Comparison of ENCODE assay signal across 31 mouse cellular contexts in genomic region chr2:24910481-24910880, GRCm38 (mm10). TPM values are rescaled to one million over a fixed set of nuclear protein-coding genes. Genes with fewer than 3 reads are reported as not detected.
A peak's percentile ranks its signal among the peaks of the same experiment; 100 is the strongest.
DNase-seq lines count a peak whose midpoint lies in the region; ATAC-seq and TF ChIP-seq lines count a peak whose summit lies in the region.
"Had no signal": no experiment of that assay in that cellular context is flagged by ENCODE, and none has a peak within 500 bp of the region (broad histone marks: within the 10 kb centered on the region; RNA-seq: fewer than 3 reads in every experiment).

No protein-coding gene starts in this region.

- no peak; the same call in 1 of the 2 replicates for ATAC-seq in G1E (ENCODE audit: extremely low read depth, insufficient number of reproducible peaks, low FRiP score, poor library complexity, severe bottlenecking)
- ATAC-seq in granulocyte monocyte progenitor cell, adult 5-6 weeks (replicated peaks; ENCODE audit: poor library complexity, severe bottlenecking) = peak; percentile 97
- ATAC-seq: CD4-positive, CD25-positive, alpha-beta regulatory T cell, adult 4 months; liver, postnatal 0 days had no signal

- no peaks in the 10 kb centered on the region for H3K27me3 ChIP-seq in G1E (ENCODE audit: insufficient read depth, low read length)
- H3K27me3 ChIP-seq in splenic B cell, adult 2 months (ENCODE audit: control insufficient read depth, insufficient read depth, low read length, poor library complexity, severe bottlenecking) = 0 out of 2 replicates have a peak, but pooled peaks cover 2% of the 10 kb centered on the region
- no peaks in the 10 kb centered on the region for H3K27me3 ChIP-seq in hindbrain, embryonic 10.5 days (ENCODE audit: insufficient read depth, poor library complexity, severe bottlenecking)
- H3K27me3 ChIP-seq: embryonic facial prominence, embryonic 13.5 days; forebrain, embryonic 12.5 days; heart, embryonic 13.5 days; hindbrain, embryonic 13.5 days; kidney, embryonic 15.5 days; limb, embryonic 12.5 days; neural tube, embryonic 12.5 days had no signal

- peak; percentile 56 to 67 for DNase-seq in B cell, adult 2 months
- DNase-seq in G1E (ENCODE audit: low spot score) = peak; percentile 14
- peak; percentile 84 for DNase-seq in splenic B cell, adult 2 months (ENCODE audit: low read depth, low spot score)
- no peak for DNase-seq in cerebellum, postnatal 36 days
- DNase-seq in hindbrain, embryonic 10.5 days (ENCODE audit: low spot score) = no peak
- no peak for DNase-seq in gastrocnemius, adult 8-10 months (ENCODE audit: low spot score in 2 of 2)
- DNase-seq: adrenal gland, postnatal 36 days; cerebellum, postnatal 10 days; embryo, embryonic 11 days; gastrocnemius, postnatal 10 days; heart, adult 18-20 months; heart, postnatal 14 days; kidney, adult 11 months; kidney, postnatal 36 days; layer of hippocampus, postnatal 36 days; liver, postnatal 0 days; lung, postnatal 14 days; midbrain, embryonic 14.5 days; retina, postnatal 1 day; right cerebral cortex, postnatal 25 days had no signal

- WGBS in hindbrain, embryonic 10.5 days = 96% methylated on average over 4 of the region's 4 CpGs

- no peak for TF ChIP-seq CTCF in G1E (IDR thresholded peaks at IDR 0.05; ENCODE audit: low read depth, low read length)

- no peak overlapping the region for H3K4me3 ChIP-seq in G1E (ENCODE audit: low read depth, low read length)
- no peak overlapping the region for H3K4me3 ChIP-seq in hindbrain, embryonic 10.5 days
- H3K4me3 ChIP-seq: embryonic facial prominence, embryonic 13.5 days; erythroblast, embryonic 14.5 days; forebrain, embryonic 12.5 days; heart, embryonic 13.5 days; hindbrain, embryonic 13.5 days; kidney, embryonic 15.5 days; limb, embryonic 12.5 days; neural tube, embryonic 12.5 days had no signal

- peaks cover 23% of the 10 kb centered on the region for H3K4me1 ChIP-seq in G1E (ENCODE audit: insufficient read depth, low read depth, low read length)
- peaks cover 16% of the 10 kb centered on the region for H3K4me1 ChIP-seq in hindbrain, embryonic 10.5 days (replicated peaks)
- H3K4me1 ChIP-seq: limb, embryonic 12.5 days had no signal

- H3K36me3 ChIP-seq in G1E (replicated peaks) = peaks cover 44% of the 10 kb centered on the region
- no peaks in the 10 kb centered on the region for H3K36me3 ChIP-seq in splenic B cell, adult 2 months (ENCODE audit: control insufficient read depth, insufficient read depth, low read length, poor library complexity, severe bottlenecking)
- H3K36me3 ChIP-seq in hindbrain, embryonic 10.5 days = peaks cover 45% of the 10 kb centered on the region
- H3K36me3 ChIP-seq: neural tube, embryonic 12.5 days had no signal

- H3K27ac ChIP-seq in hindbrain, embryonic 10.5 days = no peak overlapping the region
- H3K27ac ChIP-seq: embryonic facial prominence, embryonic 13.5 days; forebrain, embryonic 12.5 days; heart, embryonic 13.5 days; hindbrain, embryonic 13.5 days; kidney, embryonic 15.5 days; limb, embryonic 12.5 days; neural tube, embryonic 12.5 days; stomach, postnatal 0 days had no signal

- H3K9me3 ChIP-seq in G1E (replicated peaks) = no peaks in the 10 kb centered on the region
- H3K9me3 ChIP-seq in hindbrain, embryonic 10.5 days = no peaks in the 10 kb centered on the region
- H3K9me3 ChIP-seq: embryonic facial prominence, embryonic 13.5 days; forebrain, embryonic 12.5 days; heart, embryonic 13.5 days; hindbrain, embryonic 13.5 days; kidney, embryonic 15.5 days; limb, embryonic 12.5 days; neural tube, embryonic 12.5 days had no signal

RNA-seq across cellular contexts. Expression of gene Ehmt1, which starts 8.9 kb away (rescaled TPM):
- 59.0 and 94.7 TPM in 2 replicates for total RNA-seq in G1E (2014; fragmentation: Nextera tagmentation)
- 38.4 and 71.5 TPM in 2 replicates for total RNA-seq in G1E (2017)
- 81.8 and 85.4 TPM in 2 replicates for polyA plus RNA-seq in G1E (2012)
- total RNA-seq in granulocyte monocyte progenitor cell, adult 5-6 weeks (2014; fragmentation: Nextera tagmentation) = 61.9 and 82.0 TPM in 2 replicates
- total RNA-seq in granulocyte monocyte progenitor cell, adult 5-6 weeks (2017) = 91.2 and 105 TPM in 2 replicates
- polyA plus RNA-seq in hindbrain, embryonic 10.5 days (2016; fragmentation: Nextera tagmentation; extraction: Ambion mirVana) = 119 and 145 TPM in 2 replicates
- 10 to 100 TPM; 17.6 to 24.3 (median 22.1) TPM for total RNA-seq in gastrocnemius, adult 8-10 months (2022)

RNA-seq across cellular contexts. Expression of gene Arrdc1, which starts 24.6 kb away (rescaled TPM):
- total RNA-seq in G1E (2014; fragmentation: Nextera tagmentation) (21.8 and 41.1 TPM in 2 replicates), G1E (2017) (51.1 and 69.4 TPM in 2 replicates)
- polyA plus RNA-seq in G1E (2012) = 45.7 and 51.6 TPM in 2 replicates
- total RNA-seq in granulocyte monocyte progenitor cell, adult 5-6 weeks (2014; fragmentation: Nextera tagmentation) = 46.0 and 82.7 TPM in 2 replicates
- total RNA-seq in granulocyte monocyte progenitor cell, adult 5-6 weeks (2017) = 57.3 and 68.1 TPM in 2 replicates
- polyA plus RNA-seq in hindbrain, embryonic 10.5 days (2016; fragmentation: Nextera tagmentation; extraction: Ambion mirVana) = 19.4 and 20.6 TPM in 2 replicates
- total RNA-seq in gastrocnemius, adult 8-10 months (2022) = 1 to 10 TPM; 1.2 to 3.3 (median 2.2) TPM

RNA-seq across cellular contexts. Expression of gene Zmynd19, which starts 39.1 kb away (rescaled TPM):
- total RNA-seq in G1E (2014; fragmentation: Nextera tagmentation) (14.8 and 18.0 TPM in 2 replicates), G1E (2017) (23.5 and 37.0 TPM in 2 replicates)
- polyA plus RNA-seq in G1E (2012) = 19.8 and 21.2 TPM in 2 replicates
- total RNA-seq in granulocyte monocyte progenitor cell, adult 5-6 weeks (2014; fragmentation: Nextera tagmentation) = 18.5 and 26.3 TPM in 2 replicates
- 38.6 and 72.0 TPM in 2 replicates for total RNA-seq in granulocyte monocyte progenitor cell, adult 5-6 weeks (2017)
- 24.0 and 27.6 TPM in 2 replicates for polyA plus RNA-seq in hindbrain, embryonic 10.5 days (2016; fragmentation: Nextera tagmentation; extraction: Ambion mirVana)
- total RNA-seq in gastrocnemius, adult 8-10 months (2022) = 10 to 100 TPM; 19.9 to 24.0 (median 23.1) TPM

RNA-seq across cellular contexts. Expression of gene Dph7, which starts 51.7 kb away (rescaled TPM):
- total RNA-seq in G1E (2014; fragmentation: Nextera tagmentation) (22.0 and 25.6 TPM in 2 replicates), G1E (2017) (19.8 and 25.1 TPM in 2 replicates)
- 25.1 and 29.4 TPM in 2 replicates for polyA plus RNA-seq in G1E (2012)
- total RNA-seq in granulocyte monocyte progenitor cell, adult 5-6 weeks (2014; fragmentation: Nextera tagmentation) = 24.5 and 25.1 TPM in 2 replicates
- 21.1 and 23.7 TPM in 2 replicates for total RNA-seq in granulocyte monocyte progenitor cell, adult 5-6 weeks (2017)
- 30.8 and 35.5 TPM in 2 replicates for polyA plus RNA-seq in hindbrain, embryonic 10.5 days (2016; fragmentation: Nextera tagmentation; extraction: Ambion mirVana)
- 1 to 10 TPM; 3.8 to 4.3 (median 4.2) TPM for total RNA-seq in gastrocnemius, adult 8-10 months (2022)

Comparison
In these comparisons a context has a peak if more than half of its experiments do, and no peak if none do; other contexts are left out.
1. DNase-seq: peak in B cell, adult 2 months (2 of 2), G1E (single experiment) and splenic B cell, adult 2 months (single experiment); none in cerebellum, postnatal 36 days (0 of 2), hindbrain, embryonic 10.5 days (single experiment) and gastrocnemius, adult 8-10 months (0 of 2).
2. RNA of gene Arrdc1, which starts 24.6 kb away (total RNA-seq): 46.0 to 82.7 TPM in granulocyte monocyte progenitor cell, adult 5-6 weeks and 21.8 to 69.4 TPM in G1E; 1.2 to 3.3 TPM in gastrocnemius, adult 8-10 months; every median in the first group is over 4 times any median in the second.